ENCODE assay signal across 15 mouse cellular contexts in the genomic region with DNA sequence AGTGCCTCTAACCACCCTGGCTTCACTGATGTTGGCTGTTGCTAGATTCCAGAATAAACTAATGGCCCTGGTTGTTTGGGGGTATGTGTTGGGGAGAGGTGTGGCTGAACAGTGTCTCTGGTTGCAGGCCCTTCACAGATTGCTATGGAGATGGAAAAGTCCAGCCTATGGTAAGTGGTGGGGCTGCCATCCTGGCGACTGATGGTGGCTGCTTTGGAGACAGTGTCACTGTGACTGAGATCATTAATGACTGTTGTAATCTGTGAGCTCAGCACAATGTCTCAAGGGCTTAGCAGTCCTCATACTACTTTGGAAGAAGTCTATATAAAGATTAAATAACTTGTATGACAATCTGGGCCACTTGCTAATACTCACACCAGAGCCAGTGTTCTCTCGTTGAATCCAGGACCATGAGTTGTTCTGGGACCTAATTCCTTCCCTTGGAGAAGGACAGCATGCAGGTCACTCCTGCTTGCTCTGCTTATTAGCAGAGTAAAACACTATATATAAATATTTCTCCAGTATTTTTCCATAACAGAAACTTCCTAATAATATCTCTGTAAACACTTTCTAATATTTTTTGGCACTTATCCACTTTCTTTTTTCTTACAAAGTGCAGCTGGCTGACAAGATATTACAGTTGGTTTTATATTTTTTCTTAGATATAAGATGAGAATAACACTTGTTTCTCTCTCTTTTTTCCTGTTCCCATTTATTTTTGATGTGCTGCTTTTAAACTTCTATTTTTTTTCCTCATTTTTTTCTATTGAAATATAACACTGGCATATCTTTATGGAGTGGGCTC. TPM values are rescaled to one million over a fixed set of nuclear protein-coding genes. Genes with fewer than 3 reads are reported as not detected.
"Had no signal": no experiment of that assay in that cellular context is flagged by ENCODE, and none has a peak within 500 bp of the region (broad histone marks: within the 10 kb centered on the region; RNA-seq: fewer than 3 reads in every experiment).

No protein-coding gene starts in this region.

- H3K27ac ChIP-seq: hindbrain, embryonic 15.5 days; kidney, embryonic 15.5 days; limb, embryonic 15.5 days; liver, embryonic 14.5 days; midbrain, embryonic 12.5 days had no signal

- H3K4me3 ChIP-seq: hindbrain, embryonic 15.5 days; kidney, embryonic 15.5 days; limb, embryonic 15.5 days; midbrain, embryonic 12.5 days had no signal

- H3K4me2 ChIP-seq: hindbrain, embryonic 15.5 days; kidney, embryonic 15.5 days; limb, embryonic 15.5 days; midbrain, embryonic 12.5 days had no signal

- H3K9ac ChIP-seq: hindbrain, embryonic 15.5 days; kidney, embryonic 15.5 days; limb, embryonic 15.5 days; liver, embryonic 14.5 days; midbrain, embryonic 12.5 days had no signal

- H3K36me3 ChIP-seq: hindbrain, embryonic 15.5 days; kidney, embryonic 15.5 days; limb, embryonic 15.5 days; midbrain, embryonic 12.5 days had no signal

- H3K27me3 ChIP-seq: hindbrain, embryonic 15.5 days; kidney, embryonic 15.5 days; limb, embryonic 15.5 days; midbrain, embryonic 12.5 days had no signal

- H3K9me3 ChIP-seq: hindbrain, embryonic 15.5 days; kidney, embryonic 15.5 days; limb, embryonic 15.5 days; midbrain, embryonic 12.5 days had no signal

- DNase-seq: kidney, adult 2 months; kidney, postnatal 25 days; layer of hippocampus, adult 9-11 months; layer of hippocampus, postnatal 36 days; lung, postnatal 10 days; right cerebral cortex, postnatal 14 days; thymus, postnatal 36 days had no signal

- H3K4me1 ChIP-seq: hindbrain, embryonic 15.5 days; kidney, embryonic 15.5 days; limb, embryonic 15.5 days; midbrain, embryonic 12.5 days had no signal

RNA-seq across cellular contexts. Expression of gene Cwh43, which starts 48.8 kb away (rescaled TPM):
- total RNA-seq: megakaryocyte-erythroid progenitor cell, adult 5-6 weeks had no signal
- polyA plus RNA-seq: limb, embryonic 11.5 days; liver, embryonic 14.5 days; spleen, adult 2 months had no signal
